Mouse (Mus musculus) C2C12 (cell line): Measurements from ENCODE around the gene Ctcfl.

Experiments used
- CEBPB ChIP-seq: IDR thresholded peaks from one replicate; pipeline ENCODE4 v1.6.1; 2011; ENCODE audit warnings: low read depth, mild to moderate bottlenecking, control low read depth, moderate library complexity
- CTCF ChIP-seq: IDR thresholded peaks from one replicate; pipeline ENCODE4 v1.5.1; 2011; ENCODE audit not compliant: control insufficient read depth, insufficient read depth, insufficient read length
- MAX ChIP-seq: IDR thresholded peaks from one replicate; pipeline ENCODE4 v1.6.1; 2011; ENCODE audit warnings: mild to moderate bottlenecking, control low read depth
- MYOD1 ChIP-seq: IDR thresholded peaks from one replicate; pipeline ENCODE4 v1.6.1; 2011; ENCODE audit warnings: low read depth; ENCODE audit not compliant: control insufficient read depth, insufficient read length
- MYOG ChIP-seq: IDR thresholded peaks from one replicate; pipeline ENCODE4 v1.6.1; 2011; ENCODE audit not compliant: control insufficient read depth, insufficient read length; ENCODE audit errors: extremely low read depth
- USF1 ChIP-seq: IDR thresholded peaks from one replicate; pipeline ENCODE4 v1.6.1; 2011; ENCODE audit warnings: low read depth, mild to moderate bottlenecking, control low read depth, moderate library complexity

DNA sequence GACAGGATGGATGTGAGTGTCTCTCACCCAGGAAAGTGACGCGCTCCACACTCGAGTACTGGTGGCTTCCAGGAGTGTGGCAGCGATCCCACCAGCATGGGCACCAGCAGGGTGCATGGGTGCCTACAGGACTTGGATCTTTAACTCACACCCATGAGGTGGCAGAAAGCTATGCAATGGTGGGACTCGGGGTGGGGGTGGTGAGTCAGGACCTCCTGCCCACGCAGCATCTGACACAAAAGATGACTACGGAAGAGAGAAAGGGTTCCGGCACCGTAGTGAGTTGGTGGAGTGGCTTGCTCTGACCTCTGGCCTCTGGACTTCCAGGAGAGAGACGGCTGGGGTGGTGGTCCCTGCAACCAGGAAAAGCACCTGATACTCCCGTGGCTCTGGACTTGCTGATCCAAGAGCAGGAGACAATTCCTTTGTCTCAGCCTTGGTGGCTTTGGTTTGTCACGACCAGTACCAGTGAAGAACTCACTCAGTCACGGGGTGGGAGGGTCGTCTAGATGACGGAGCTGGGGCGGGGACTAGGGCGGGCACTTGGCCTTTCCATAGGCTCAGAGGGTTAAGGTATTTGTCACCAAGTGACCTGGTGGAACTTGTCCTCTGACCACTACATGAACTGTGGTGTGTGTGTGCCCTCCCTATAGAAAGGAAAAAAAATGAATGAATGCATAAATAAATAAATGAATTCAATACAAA lies 71.1 kb downstream of the Ctcfl start:
- TF ChIP-seq CEBPB (no peak), CTCF (no peak), USF1 (no peak), MAX (no peak), MYOG (no peak), MYOD1 (no peak)
